Comparison of ENCODE assay signal across 24 mouse cellular contexts in the genomic region with DNA sequence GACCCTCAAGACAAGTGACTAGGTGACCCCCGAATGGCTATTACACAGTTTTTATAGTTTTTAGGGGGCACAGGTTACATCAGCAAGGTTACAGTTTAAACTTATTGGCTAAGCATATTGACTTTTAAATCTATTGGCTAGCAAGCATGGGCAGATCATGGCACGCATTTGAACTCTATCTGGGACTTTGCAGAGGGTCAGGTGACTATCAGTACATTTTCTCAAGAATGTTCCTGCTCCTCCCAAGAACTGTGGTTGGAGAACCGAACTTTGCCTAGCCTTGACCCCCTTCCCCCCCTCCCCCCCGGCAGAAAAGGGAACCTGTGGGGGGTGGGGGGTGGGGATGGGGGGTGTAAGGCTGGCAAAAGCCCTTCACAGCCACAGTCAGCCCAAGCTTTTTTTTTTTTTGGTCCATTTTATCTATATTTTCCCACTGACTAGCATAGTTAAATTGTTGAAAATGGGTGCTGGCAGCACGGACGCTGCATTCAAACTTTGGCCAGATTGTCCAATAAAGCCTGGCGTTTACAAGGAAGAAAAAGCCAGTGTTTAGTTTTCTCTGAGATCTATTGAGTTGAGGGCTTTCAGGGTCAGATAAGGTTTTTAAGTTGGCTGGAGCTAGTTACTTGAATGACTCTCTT. TPM values are rescaled to one million over a fixed set of nuclear protein-coding genes. Genes with fewer than 3 reads are reported as not detected.
DNase-seq lines count a peak whose midpoint lies in the region; ATAC-seq and TF ChIP-seq lines count a peak whose summit lies in the region.
"Had no signal": no experiment of that assay in that cellular context is flagged by ENCODE, and none has a peak within 500 bp of the region (broad histone marks: within the 10 kb centered on the region; RNA-seq: fewer than 3 reads in every experiment).

No protein-coding gene starts in this region.

- no peak overlapping the region for H3K9ac ChIP-seq in lung, embryonic 15.5 days
- no peak overlapping the region; the same call in 1 of the 2 replicates for H3K9ac ChIP-seq in ES-E14 (ENCODE audit: insufficient read depth, low read depth, low read length, poor library complexity, severe bottlenecking)
- H3K9ac ChIP-seq: embryonic facial prominence, embryonic 12.5 days; forebrain, embryonic 13.5 days; forebrain, embryonic 15.5 days; forebrain, postnatal 0 days had no signal

- peak; percentile 73 for DNase-seq in heart, adult 11 months
- no peak for DNase-seq in heart, adult 9 months (ENCODE audit: low spot score in 2 of 2)
- no peak for DNase-seq in lung, postnatal 4 days
- no peak for DNase-seq in ES-E14 (ENCODE audit: low read depth, low spot score)
- DNase-seq in R1 (ENCODE audit: low read depth, low spot score): peak; percentile 67
- no peak for DNase-seq in layer of hippocampus, adult 18-20 months (ENCODE audit: low spot score in 2 of 2)
- DNase-seq: adrenal gland, adult 8-10 months; adrenal gland, postnatal 14 days; adrenal gland, postnatal 36 days; B cell, adult 2 months; cerebellum, adult 11-12 months; cerebellum, adult 2 months; cerebellum, adult 9-10 months; cerebellum, postnatal 10 days; cerebellum, postnatal 25 days; forebrain, postnatal 0 days had no signal

- no peaks in the 10 kb centered on the region for H3K27me3 ChIP-seq in lung, embryonic 15.5 days
- H3K27me3 ChIP-seq: CH12.LX; embryonic facial prominence, embryonic 12.5 days; forebrain, embryonic 13.5 days; forebrain, embryonic 15.5 days; Patski had no signal

- H3K9me3 ChIP-seq in lung, embryonic 15.5 days: no peaks in the 10 kb centered on the region
- H3K9me3 ChIP-seq in ES-E14 (ENCODE audit: control insufficient read depth, insufficient read depth, low read depth, low read length): no peaks in the 10 kb centered on the region
- H3K9me3 ChIP-seq: embryonic facial prominence, embryonic 10.5 days; embryonic facial prominence, embryonic 12.5 days; forebrain, embryonic 13.5 days; forebrain, embryonic 15.5 days had no signal

- H3K27ac ChIP-seq in lung, embryonic 15.5 days: peak overlapping the region; percentile 36; the same call in 1 of the 2 replicates
- peak overlapping the region; percentile 61; the same call in 1 of the 2 replicates for H3K27ac ChIP-seq in ES-E14 (ENCODE audit: insufficient read depth, low read depth, low read length, poor library complexity, severe bottlenecking)
- H3K27ac ChIP-seq: embryonic facial prominence, embryonic 10.5 days; embryonic facial prominence, embryonic 12.5 days; forebrain, embryonic 13.5 days; forebrain, embryonic 15.5 days had no signal

- peaks cover 3% of the 10 kb centered on the region; the same call in 1 of the 2 replicates for H3K36me3 ChIP-seq in lung, embryonic 15.5 days
- no peaks in the 10 kb centered on the region; the same call in none of the 2 replicates for H3K36me3 ChIP-seq in ES-E14 (ENCODE audit: control insufficient read depth, insufficient read depth, low read length, poor library complexity, severe bottlenecking)
- H3K36me3 ChIP-seq: embryonic facial prominence, embryonic 12.5 days; forebrain, embryonic 15.5 days had no signal

- 65% methylated on average over 7 of the region's 7 CpGs for WGBS in lung, embryonic 15.5 days

- H3K4me2 ChIP-seq in lung, embryonic 15.5 days: no peak overlapping the region
- H3K4me2 ChIP-seq: embryonic facial prominence, embryonic 12.5 days; forebrain, embryonic 13.5 days; forebrain, embryonic 15.5 days had no signal

- ATAC-seq in lung, embryonic 15.5 days (ENCODE audit: borderline replicate concordance, extremely low read depth, low FRiP score, low TSS enrichment): no peak
- ATAC-seq: CD4-positive, CD25-positive, alpha-beta regulatory T cell, adult 4 months; forebrain, embryonic 13.5 days; forebrain, embryonic 15.5 days; forebrain, postnatal 0 days; Patski had no signal

- in situ Hi-C loops in ES-E14 (cut with MboI; ENCODE audit: low sequenced_read_pairs in 2 of 2, unreplicated experiment in 2 of 2): loop anchor here in 1 of 2 experiments (10.0 kb wide), 1 partner anchor 445 kb away; no protein-coding TSS in a partner anchor

- H3K4me1 ChIP-seq in lung, embryonic 15.5 days: peaks cover 10% of the 10 kb centered on the region; the same call in 1 of the 2 replicates
- peaks cover 1 to 4% of the 10 kb centered on the region in 2 experiments; a peak in 1 of 4 replicates for H3K4me1 ChIP-seq in ES-E14 (ENCODE audit: control insufficient read depth in 2 of 2, insufficient read depth in 2 of 2, low read length in 2 of 2, poor library complexity in 1 of 2)
- H3K4me1 ChIP-seq: embryonic facial prominence, embryonic 12.5 days had no signal

- no peak overlapping the region for H3K4me3 ChIP-seq in lung, embryonic 15.5 days
- H3K4me3 ChIP-seq in ES-E14 (ENCODE audit: insufficient read depth in 1 of 2, low read depth in 1 of 2, low read length in 2 of 2, poor library complexity in 1 of 2, severe bottlenecking in 1 of 2): no peak overlapping the region
- H3K4me3 ChIP-seq: embryonic facial prominence, embryonic 10.5 days; embryonic facial prominence, embryonic 12.5 days; forebrain, embryonic 13.5 days; forebrain, embryonic 15.5 days had no signal

TF ChIP-seq in ES-E14, 5 proteins besides CTCF, POLR2A, EP300 and RAD21:
- TF ChIP-seq ZNF384 (IDR thresholded peaks at IDR 0.05; ENCODE audit: low read depth, low read length) (no peak), CHD2 (IDR thresholded peaks at IDR 0.05; ENCODE audit: low read depth, low read length) (no peak), ZC3H11A (IDR thresholded peaks at IDR 0.05; ENCODE audit: borderline replicate concordance, low read depth, low read length) (no peak), MAFK (IDR thresholded peaks at IDR 0.05; ENCODE audit: insufficient read depth, low read depth, low read length) (no peak), HCFC1 (IDR thresholded peaks at IDR 0.05; ENCODE audit: borderline replicate concordance, insufficient read depth, low read length) (no peak)

RNA-seq across cellular contexts. Expression of a gene that starts 4.0 kb away (rescaled TPM):
- 20.1 and 24.7 TPM in 2 replicates for polyA plus RNA-seq in lung, embryonic 15.5 days (2015; fragmentation: Nextera tagmentation; extraction: Ambion mirVana)
- 90.7 and 129 TPM in 2 replicates for total RNA-seq in ES-E14 (2012; rRNA removed)
- 10 to 100 TPM; 24.9 to 25.5 TPM for total RNA-seq in layer of hippocampus, adult 18-20 months (2021)

RNA-seq across cellular contexts. Expression of a gene that starts 30.2 kb away (rescaled TPM):
- polyA plus RNA-seq in lung, embryonic 15.5 days (2015; fragmentation: Nextera tagmentation; extraction: Ambion mirVana): 5.3 and 5.5 TPM in 2 replicates
- 9.6 and 11.3 TPM in 2 replicates for total RNA-seq in ES-E14 (2012; rRNA removed)
- total RNA-seq in layer of hippocampus, adult 18-20 months (2021): 1 to 10 TPM; 5.1 to 5.5 TPM

RNA-seq across cellular contexts. Expression of a gene that starts 41.6 kb away (rescaled TPM):
- 0.52 and 0.64 TPM in 2 replicates for polyA plus RNA-seq in lung, embryonic 15.5 days (2015; fragmentation: Nextera tagmentation; extraction: Ambion mirVana)
- 0.22 TPM in 1 of 2 replicates, not detected in the other for total RNA-seq in ES-E14 (2012; rRNA removed)
- not detected for total RNA-seq in layer of hippocampus, adult 18-20 months (2021)
- total RNA-seq: CH12.LX had no signal
- polyA plus RNA-seq: CD4-positive, CD25-positive, alpha-beta regulatory T cell, adult 4 months; Patski had no signal

Comparison
In these comparisons a context has a peak if more than half of its experiments do, and no peak if none do; other contexts are left out.
1. DNase-seq: peak in heart, adult 11 months (single experiment) and R1 (single experiment); none in heart, adult 9 months (0 of 2), lung, postnatal 4 days (0 of 2), ES-E14 (single experiment) and layer of hippocampus, adult 18-20 months (0 of 2).